Mouse (Mus musculus) small intestine, adult 2 months (tissue): ENCODE data around the gene Mum1. TPM values are rescaled to one million over a fixed set of nuclear protein-coding genes. Genes with fewer than 3 reads are reported as not detected.

Experiments
- H3K27ac ChIP-seq: fragments of 200-500 bp; 2 replicates; pipeline ENCODE4 v1.5.1; 2012; ENCODE audit warnings: low read depth, low read length, control low read depth, inconsistent platforms; ENCODE audit not compliant: insufficient read depth
- H3K27me3 ChIP-seq: fragments of 200-500 bp; 2 replicates; pipeline ENCODE4 v1.6.1; 2012; ENCODE audit warnings: mild to moderate bottlenecking, moderate library complexity, low read length, inconsistent platforms; ENCODE audit not compliant: control insufficient read depth, insufficient read depth
- H3K36me3 ChIP-seq: fragments of 200-500 bp; 2 replicates; pipeline ENCODE4 v1.6.1; 2012; ENCODE audit warnings: mild to moderate bottlenecking, low read length, control low read depth, inconsistent platforms; ENCODE audit not compliant: control insufficient read depth, insufficient read depth
- H3K4me1 ChIP-seq: fragments of 200-500 bp; 2 replicates; pipeline ENCODE4 v1.6.1; 2012; ENCODE audit warnings: low read length, inconsistent platforms, mixed read lengths; ENCODE audit not compliant: control insufficient read depth, insufficient read depth, insufficient read length
- H3K4me3 ChIP-seq: fragments of 200-500 bp; 2 replicates; pipeline ENCODE4 v1.5.1; 2012; ENCODE audit warnings: low read depth, mild to moderate bottlenecking, control low read depth, inconsistent platforms, low read length, moderate library complexity
- CTCF ChIP-seq: fragments of 200-500 bp; IDR thresholded peaks from 2 replicates; pipeline ENCODE4 v1.5.1; 2012; ENCODE audit warnings: low read depth, mild to moderate bottlenecking, control low read depth, inconsistent platforms, low read length, moderate library complexity, mixed read lengths; ENCODE audit not compliant: insufficient replicate concordance, insufficient read length; ENCODE audit errors: extremely low read depth
- POLR2A ChIP-seq: fragments of 200-500 bp; IDR thresholded peaks from 2 replicates; pipeline ENCODE4 v1.6.1; 2012; ENCODE audit warnings: low read depth, mild to moderate bottlenecking, control low read depth, inconsistent platforms, low read length, moderate library complexity
- WGBS: fragments of 180-500 bp; shearing (Covaris S2); methylation state at CpG from one replicate; pipeline ENCODE4 v1.1.7; 2018; 5-methylcytosine and 5-hydroxymethylcytosine counted together
- polyA plus RNA-seq: library from polyadenylated mRNA; depleted of rRNA; stranded (reverse); fragments of >200 nt; gene quantifications from 2 replicates; pipeline ENCODE4 v1.2.3, GENCODE M21; 2012

Gene Mum1
- polyA plus RNA-seq, 1 experiment = 23.7 TPM

GRCm38 (mm10) chr10:80258752-80259462 is 32.7 kb downstream of the Mum1 start:
- peaks cover 33% of the 10 kb centered on the region for H3K36me3 ChIP-seq
- H3K27ac ChIP-seq = no peak overlapping the region
- H3K4me1 ChIP-seq = peaks cover 25% of the 10 kb centered on the region
- no peak overlapping the region for H3K4me3 ChIP-seq
- TF ChIP-seq POLR2A (no peak), CTCF (no peak)
- 91% methylated on average over 14 of the region's 14 CpGs for WGBS
- no peaks in the 10 kb centered on the region for H3K27me3 ChIP-seq

GRCm38 (mm10) chr10:80259463-80259805 is 33.2 kb downstream of the Mum1 start:
- Histone ChIP-seq H3K27me3 (no peaks in the 10 kb centered on the region), H3K4me3 (no peak overlapping the region), H3K36me3 (peaks cover 28% of the 10 kb centered on the region), H3K4me1 (peaks cover 25% of the 10 kb centered on the region), H3K27ac (no peak overlapping the region)
- TF ChIP-seq CTCF (no peak), POLR2A (no peak)
- WGBS = 86% methylated on average over 6 of the region's 6 CpGs

- WGBS = 10% methylated on average over 19 of the region's 19 CpGs
- Histone ChIP-seq H3K4me1 (peaks cover 24% of the 10 kb centered on the region), H3K4me3 (peak overlapping the region; percentile 66), H3K27ac (0 out of 2 replicates have a peak overlapping the region, but pooled peaks have one; percentile 41), H3K27me3 (no peaks in the 10 kb centered on the region), H3K36me3 (peaks cover 23% of the 10 kb centered on the region)
- no peak for TF ChIP-seq POLR2A
- no peak for TF ChIP-seq CTCF
Measured at GRCm38 (mm10) chr10:80259861-80260641, 33.8 kb downstream of the Mum1 start.

- peak within 1 kb of the TSS; percentile 99 for H3K27ac ChIP-seq
- H3K27me3 ChIP-seq = no peaks in the 10 kb centered on the region
- under 1% methylated on average over 49 of the region's 49 CpGs for WGBS
- peak within 1 kb of the TSS; percentile 66 for H3K4me3 ChIP-seq
- H3K36me3 ChIP-seq = peaks cover 15% of the 10 kb centered on the region
- H3K4me1 ChIP-seq = peaks cover 21% of the 10 kb centered on the region
- peak; percentile 24 for TF ChIP-seq POLR2A
- no peak for TF ChIP-seq CTCF
Measured at GRCm38 (mm10) chr10:80260642-80261584, 34.7 kb downstream of the Mum1 start, which contains the start of the genes Gamt and Dazap1. Gene Gamt, minus strand, starts transcription at chr10:80261012. Gene Dazap1, plus strand, starts transcription at chr10:80261486.

- under 1% methylated on average over 14 of the region's 14 CpGs for WGBS
- TF ChIP-seq CTCF (no peak), POLR2A (peak; percentile 44; the same call in 1 of the 2 replicates)
- Histone ChIP-seq H3K4me1 (peaks cover 23% of the 10 kb centered on the region), H3K27ac (peak overlapping the region; percentile 99), H3K4me3 (peak overlapping the region; percentile 66), H3K36me3 (peaks cover 9% of the 10 kb centered on the region), H3K27me3 (no peaks in the 10 kb centered on the region)
Measured at GRCm38 (mm10) chr10:80261585-80261968, 35.3 kb downstream of the Mum1 start.

- Histone ChIP-seq H3K27me3 (no peaks in the 10 kb centered on the region), H3K4me3 (peak overlapping the region; percentile 66; the same call in 1 of the 2 replicates), H3K27ac (0 out of 2 replicates have a peak overlapping the region, but pooled peaks have one; percentile 1), H3K4me1 (peaks cover 23% of the 10 kb centered on the region), H3K36me3 (peaks cover 5% of the 10 kb centered on the region)
- 47% methylated on average over 12 of the region's 12 CpGs for WGBS
- TF ChIP-seq CTCF = no peak
- no peak for TF ChIP-seq POLR2A
Measured at GRCm38 (mm10) chr10:80262169-80262568, 35.9 kb downstream of the Mum1 start.
